Mouse (Mus musculus) bone marrow macrophage, adult 2 months (primary cell): ENCODE data around the gene Pnpla6. TPM values are rescaled to one million over a fixed set of nuclear protein-coding genes. Genes with fewer than 3 reads are reported as not detected.

ENCODE experiments used
- H3K27ac ChIP-seq: 2 replicates; pipeline ENCODE4 v1.5.1; 2012; ENCODE audit warnings: low read depth, low read length; ENCODE audit not compliant: insufficient read depth
- H3K4me1 ChIP-seq: 2 replicates; pipeline ENCODE4 v1.6.1; 2012; ENCODE audit warnings: low read length; ENCODE audit not compliant: control insufficient read depth, insufficient read depth
- H3K4me3 ChIP-seq: 2 replicates; pipeline ENCODE4 v1.5.1; 2012; ENCODE audit warnings: mild to moderate bottlenecking, low read length, moderate library complexity; ENCODE audit not compliant: insufficient read depth
- CTCF ChIP-seq: IDR thresholded peaks from 2 replicates; pipeline ENCODE4 v1.5.1; 2012; ENCODE audit warnings: low read depth, mild to moderate bottlenecking, low read length, moderate library complexity
- POLR2A ChIP-seq: IDR thresholded peaks from 2 replicates; pipeline ENCODE4 v1.6.1; 2012; ENCODE audit warnings: mild to moderate bottlenecking, low read depth, low read length, borderline replicate concordance
- polyA plus RNA-seq: library from polyadenylated mRNA; stranded (reverse); fragments of >200 nt; gene quantifications from 2 replicates; pipeline ENCODE4 v1.2.4, GENCODE M21; 2012; ENCODE audit not compliant: missing spikeins, insufficient read depth, insufficient read length

Gene Pnpla6
- polyA plus RNA-seq, 1 experiment = 36.0 TPM

DNA sequence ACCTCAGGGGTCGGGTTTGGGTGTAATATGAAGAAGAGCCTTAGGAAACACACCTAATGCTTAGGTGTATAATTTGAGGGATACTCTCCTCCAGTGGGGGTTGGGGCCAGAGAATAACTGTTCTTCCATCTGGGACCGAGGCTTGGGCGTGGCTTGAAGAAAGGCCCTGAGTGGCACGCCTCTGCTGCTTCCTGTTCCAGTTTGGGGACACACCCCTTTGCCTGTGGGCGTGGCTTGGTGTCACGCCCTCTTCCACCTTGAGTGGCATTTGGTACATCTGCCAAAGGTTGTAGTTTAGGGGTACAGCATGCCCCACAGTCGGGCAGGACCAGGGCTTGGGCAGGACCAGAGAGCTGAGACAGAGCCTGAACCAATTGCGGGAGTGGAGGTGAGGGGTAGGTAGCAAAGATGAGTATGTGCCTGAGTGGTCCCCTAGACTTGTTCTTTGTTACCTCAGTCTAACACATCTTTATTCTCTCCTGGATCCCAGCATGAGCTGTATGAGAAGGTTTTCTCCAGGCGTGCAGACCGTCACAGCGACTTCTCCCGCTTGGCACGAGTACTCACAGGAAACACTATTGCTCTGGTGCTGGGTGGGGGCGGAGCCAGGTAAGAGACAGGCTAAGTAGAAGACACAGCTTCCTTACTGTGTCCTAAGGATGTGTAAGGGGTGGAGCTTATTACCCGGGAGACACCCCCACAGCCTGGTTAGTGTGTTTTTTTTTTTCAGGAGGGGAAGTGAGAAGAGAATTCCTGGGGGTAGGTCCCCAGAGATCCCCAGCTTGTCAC is 21.1 kb downstream of the Pnpla6 start:
- Histone ChIP-seq H3K4me3 (no peak overlapping the region), H3K4me1 (no peaks in the 10 kb centered on the region), H3K27ac (no peak overlapping the region)
- TF ChIP-seq POLR2A (no peak), CTCF (no peak)

DNA sequence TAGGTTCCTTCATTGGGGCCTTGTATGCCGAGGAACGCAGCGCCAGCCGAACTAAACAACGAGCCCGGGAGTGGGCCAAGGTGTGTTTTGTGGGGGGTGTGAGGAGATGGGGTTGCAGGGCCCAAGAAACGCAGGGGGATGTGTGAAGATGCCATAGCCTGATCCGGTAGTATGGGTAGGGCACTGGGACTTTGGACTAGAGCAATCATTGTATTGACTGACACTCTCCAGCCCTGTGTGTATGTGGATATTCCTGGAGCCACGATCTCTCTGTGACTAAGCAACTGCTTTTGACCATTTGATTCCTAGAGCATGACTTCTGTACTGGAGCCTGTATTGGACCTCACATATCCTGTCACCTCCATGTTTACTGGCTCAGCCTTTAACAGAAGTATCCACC is 21.8 kb downstream of the Pnpla6 start:
- Histone ChIP-seq H3K4me1 (no peaks in the 10 kb centered on the region), H3K27ac (no peak overlapping the region), H3K4me3 (no peak overlapping the region)
- TF ChIP-seq CTCF (no peak), POLR2A (no peak)

DNA sequence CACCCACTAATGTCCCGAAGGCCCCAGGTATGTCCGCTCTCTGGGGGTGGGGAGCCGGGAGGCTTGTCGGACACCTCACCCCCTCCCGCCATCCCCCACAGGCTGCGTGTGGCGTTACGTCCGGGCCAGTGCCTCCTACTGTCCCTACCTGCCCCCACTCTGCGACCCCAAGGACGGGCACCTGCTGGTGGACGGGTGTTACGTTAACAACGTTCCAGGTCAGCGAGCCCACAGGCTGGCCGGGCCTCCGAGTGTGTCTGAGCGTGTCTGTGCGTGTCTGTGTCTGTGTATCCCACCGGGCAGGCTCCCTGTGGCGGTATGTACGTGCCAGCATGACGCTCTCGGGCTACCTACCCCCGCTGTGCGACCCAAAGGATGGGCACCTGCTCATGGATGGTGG is 22.5 kb downstream of the Pnpla6 start:
- Histone ChIP-seq H3K4me1 (no peaks in the 10 kb centered on the region), H3K27ac (no peak overlapping the region), H3K4me3 (no peak overlapping the region)
- TF ChIP-seq CTCF = no peak
- TF ChIP-seq POLR2A = no peak

DNA sequence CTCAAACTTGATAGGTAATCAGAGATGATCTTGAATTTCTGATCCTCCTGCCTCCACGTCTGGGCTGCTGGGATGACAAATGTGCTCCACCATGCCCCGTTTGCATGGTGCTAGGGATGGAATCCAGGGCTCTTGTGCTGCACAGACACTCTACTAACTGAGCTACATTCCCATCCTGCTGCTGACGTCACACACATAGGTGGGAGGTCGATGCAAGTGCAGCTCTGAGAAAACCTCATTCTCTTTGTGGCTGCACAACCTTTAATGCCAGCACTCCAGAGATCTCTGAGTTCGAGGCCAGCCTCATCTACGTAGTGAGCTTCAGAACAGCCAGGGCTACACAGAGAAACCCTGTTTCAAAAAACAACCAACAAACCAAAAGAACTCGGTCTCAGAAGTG is 24.0 kb downstream of the Pnpla6 start:
- Histone ChIP-seq H3K27ac (no peak overlapping the region), H3K4me3 (no peak overlapping the region), H3K4me1 (no peaks in the 10 kb centered on the region)
- TF ChIP-seq CTCF (no peak), POLR2A (no peak)

DNA sequence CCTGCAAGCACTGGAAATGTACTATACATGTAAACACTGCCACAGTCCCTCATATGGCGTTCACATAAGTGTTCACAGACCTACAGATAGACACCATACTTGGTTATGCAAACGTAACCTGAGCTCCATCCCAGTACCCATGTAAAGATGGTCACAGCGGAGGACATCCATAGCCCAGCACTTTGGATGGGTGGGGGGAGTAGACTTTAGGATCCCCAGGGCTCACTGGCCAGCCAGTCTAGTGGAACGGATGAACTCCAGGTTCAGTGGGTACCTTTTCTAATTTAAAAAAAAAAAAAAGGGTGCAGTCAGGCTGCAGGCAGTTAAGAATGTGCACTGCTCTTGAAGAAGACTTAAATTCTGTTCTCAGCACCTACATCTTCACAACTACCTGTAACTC is 24.9 kb downstream of the Pnpla6 start:
- Histone ChIP-seq H3K4me3 (no peak overlapping the region), H3K27ac (no peak overlapping the region), H3K4me1 (no peaks in the 10 kb centered on the region)
- TF ChIP-seq POLR2A = no peak
- no peak for TF ChIP-seq CTCF

DNA sequence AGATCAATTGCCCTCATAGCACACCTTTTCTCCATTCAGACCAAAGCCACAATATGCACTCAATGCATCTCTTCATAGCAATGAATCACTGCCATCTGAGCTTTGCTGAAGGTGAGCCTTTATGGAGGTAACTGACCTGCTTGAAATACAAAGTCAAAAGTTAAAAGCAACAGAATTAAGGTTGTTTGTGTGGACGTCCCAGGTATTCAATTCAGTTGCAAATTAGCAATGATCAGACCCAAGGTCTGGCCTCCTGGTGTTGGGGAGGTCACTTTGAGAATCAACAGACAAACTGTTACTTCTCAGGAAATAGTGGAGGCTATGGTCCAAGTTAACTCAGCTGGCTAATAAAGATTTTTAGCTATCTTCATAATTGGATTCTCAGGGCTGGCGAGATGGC is 31.3 kb downstream of the Pnpla6 start:
- no peaks in the 10 kb centered on the region for H3K4me1 ChIP-seq
- H3K4me3 ChIP-seq = no peak overlapping the region
- TF ChIP-seq POLR2A (no peak), CTCF (no peak)
- H3K27ac ChIP-seq = no peak overlapping the region

DNA sequence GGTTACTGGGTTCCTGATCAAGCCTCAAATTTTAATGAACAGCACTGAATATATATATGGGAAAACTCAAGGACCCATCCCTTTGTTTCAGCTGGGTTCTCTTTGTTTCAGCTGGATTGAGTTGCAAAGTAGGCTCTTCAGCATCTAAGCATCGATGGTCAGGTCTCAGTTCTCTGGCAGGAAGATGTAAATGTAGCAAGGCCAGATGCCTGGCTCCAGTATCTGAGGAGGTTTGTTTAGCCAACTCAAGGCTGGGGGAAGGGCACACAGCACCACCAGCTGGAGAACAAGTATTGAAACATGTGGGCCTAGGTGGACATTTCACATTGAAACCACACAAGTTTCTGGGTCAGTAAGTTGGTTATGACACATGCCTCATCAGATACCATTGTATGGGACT is 37.1 kb downstream of the Pnpla6 start:
- no peaks in the 10 kb centered on the region for H3K4me1 ChIP-seq
- TF ChIP-seq CTCF (no peak), POLR2A (no peak)
- H3K27ac ChIP-seq = no peak overlapping the region
- no peak overlapping the region for H3K4me3 ChIP-seq

DNA sequence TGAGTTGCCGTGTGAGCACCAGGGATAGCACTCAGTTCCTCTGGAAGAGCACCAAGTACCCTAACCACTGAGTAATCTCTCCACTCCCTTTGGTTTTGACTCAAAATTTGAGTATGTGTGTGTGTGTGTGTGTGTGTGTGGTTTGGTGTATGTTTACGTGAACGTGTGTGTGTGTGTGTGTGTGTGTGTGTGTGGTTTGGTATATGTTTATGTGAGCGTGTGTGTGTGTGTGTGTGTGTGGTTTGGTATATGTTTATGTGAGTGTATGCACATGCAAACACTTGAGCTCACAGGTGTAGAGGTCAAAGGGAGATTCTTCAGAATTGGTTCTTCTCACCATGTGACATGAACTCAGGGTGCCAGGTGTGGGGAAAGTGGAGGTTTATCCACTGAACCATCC is 40.9 kb downstream of the Pnpla6 start:
- Histone ChIP-seq H3K4me3 (no peak overlapping the region), H3K4me1 (no peaks in the 10 kb centered on the region)
- TF ChIP-seq POLR2A (no peak), CTCF (no peak)

DNA sequence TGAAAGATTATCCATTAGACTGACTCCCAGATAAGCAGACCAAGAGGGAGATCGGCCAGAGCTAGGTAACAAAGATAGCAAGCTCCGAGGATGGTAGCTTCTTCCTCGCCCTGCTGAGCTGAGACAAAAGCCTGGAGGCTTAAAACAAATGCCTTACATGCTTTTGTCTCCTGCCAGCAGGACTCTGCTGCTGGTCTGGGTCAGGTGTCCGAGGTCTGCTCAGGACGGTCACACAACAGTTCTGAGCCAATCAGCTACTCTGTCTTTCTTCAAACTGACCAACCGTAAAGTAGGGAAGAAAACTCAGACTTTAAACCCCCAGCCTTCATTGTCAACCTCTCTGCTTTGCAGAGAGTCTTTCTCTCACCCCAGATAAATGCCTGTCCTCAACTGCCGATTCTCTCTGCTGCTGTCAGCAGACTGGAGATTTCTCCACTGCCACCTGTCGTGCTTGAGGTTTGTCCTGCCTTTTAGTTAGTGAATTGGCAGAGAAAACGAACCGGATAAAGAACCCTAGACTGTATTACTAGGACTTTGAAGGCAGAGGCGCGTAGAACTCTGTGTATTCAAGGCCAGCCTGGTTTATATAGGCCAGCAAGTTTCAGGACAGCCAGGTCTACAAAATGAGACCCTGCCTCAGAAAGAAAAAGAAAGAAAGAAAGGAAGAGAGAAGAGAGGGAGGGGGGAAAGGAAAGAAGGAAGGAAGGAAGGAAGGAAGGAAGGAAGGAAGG is 52.6 kb downstream of the Pnpla6 start, which contains the start of gene C330021F23Rik:
C330021F23Rik (plus strand) TSS at position 350 of the 731 bp plus-strand sequence.
- no peak within 1 kb of the TSS for H3K4me3 ChIP-seq
- TF ChIP-seq POLR2A (no peak), CTCF (no peak)
- no peak within 1 kb of the TSS for H3K27ac ChIP-seq
- H3K4me1 ChIP-seq = no peaks in the 10 kb centered on the region

More for the DNA sequence above, 40.9 kb downstream of the Pnpla6 start:
- H3K27ac ChIP-seq = no peak overlapping the region

DNA sequence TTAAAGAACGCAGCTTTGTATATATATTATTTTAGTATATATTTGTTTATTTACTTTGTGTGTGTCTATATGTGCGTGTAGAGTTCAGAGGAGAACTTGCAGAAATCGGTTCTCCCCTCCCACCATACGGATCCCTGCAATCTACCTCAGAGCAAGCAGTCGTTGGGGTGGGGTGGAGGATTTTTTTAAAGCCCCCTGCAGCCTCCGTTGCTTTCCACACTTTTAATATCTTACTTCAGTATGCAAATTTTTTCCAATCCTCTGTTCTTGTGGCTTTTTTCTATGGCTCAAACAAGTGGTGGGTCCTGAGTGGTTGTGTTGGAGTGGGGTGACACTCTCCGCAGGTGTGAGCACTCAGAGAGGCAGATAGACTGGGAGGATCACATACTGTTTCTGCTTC is 53.2 kb downstream of the Pnpla6 start:
- Histone ChIP-seq H3K4me1 (no peaks in the 10 kb centered on the region), H3K4me3 (no peak overlapping the region), H3K27ac (no peak overlapping the region)
- no peak for TF ChIP-seq CTCF
- TF ChIP-seq POLR2A = no peak
